Mouse (Mus musculus) heart, embryonic 16.5 days (tissue): ENCODE measurements at regions not wholly inside any gene's neighbourhood (a gene's known extent, or its start where the extent isn't known, plus 50 kb on each side); places are given as distances from the start of the nearest gene placed in this dataset.

Source experiments
- ATAC-seq: fragments of 200-750 bp; cut with Nextera tagmentation; replicated peaks from 2 replicates; pipeline ENCODE4 v1.8.0; 2017; ENCODE audit warnings: moderate number of reproducible peaks; ENCODE audit not compliant: insufficient read depth, low FRiP score; ENCODE audit errors: extremely low read depth
- H3K27ac ChIP-seq: fragments of 300-500 bp; sonication (generic); 2 replicates; pipeline ENCODE4 v1.5.1; 2014; ENCODE audit warnings: mild to moderate bottlenecking, low read length, control low read depth, moderate library complexity
- H3K27me3 ChIP-seq: fragments of 300-500 bp; sonication (generic); 2 replicates; pipeline ENCODE4 v1.6.1; 2014; ENCODE audit warnings: low read length, mixed read lengths; ENCODE audit not compliant: control insufficient read depth, insufficient read depth
- H3K36me3 ChIP-seq: fragments of 300-500 bp; sonication (generic); 2 replicates; pipeline ENCODE4 v1.6.1; 2014; ENCODE audit not compliant: control insufficient read depth, insufficient read depth
- H3K4me1 ChIP-seq: fragments of 300-500 bp; sonication (generic); 2 replicates; pipeline ENCODE4 v1.6.1; 2014; ENCODE audit warnings: low read length, mixed read lengths; ENCODE audit not compliant: control insufficient read depth, insufficient read depth
- H3K4me2 ChIP-seq: fragments of 300-500 bp; sonication (generic); 2 replicates; pipeline ENCODE4 v1.6.1; 2014; ENCODE audit warnings: low read depth, mild to moderate bottlenecking, control low read depth, low read length
- H3K4me3 ChIP-seq: fragments of 300-500 bp; sonication (generic); 2 replicates; pipeline ENCODE4 v1.5.1; 2014; ENCODE audit warnings: mild to moderate bottlenecking, control low read depth, low read length
- H3K9ac ChIP-seq: fragments of 300-500 bp; sonication (generic); 2 replicates; pipeline ENCODE4 v1.6.1; 2014; ENCODE audit warnings: low read length, control low read depth
- H3K9me3 ChIP-seq: fragments of 300-500 bp; sonication (generic); replicated peaks from 2 replicates; pipeline ENCODE4 v1.6.1; 2016; ENCODE audit warnings: low read length; ENCODE audit not compliant: control insufficient read depth
- WGBS: fragments of 180-500 bp; shearing (Covaris S2); extraction: QIAGEN DNeasy Blood & Tissue Kit; methylation state at CpG from one replicate; pipeline ENCODE4 v1.1.7; 2014; 5-methylcytosine and 5-hydroxymethylcytosine counted together

- no peak for ATAC-seq
- H3K36me3 ChIP-seq, result no peaks in the 10 kb centered on the region
- H3K27ac ChIP-seq, result no peak overlapping the region
- no peaks in the 10 kb centered on the region for H3K9me3 ChIP-seq
- no peak overlapping the region for H3K4me3 ChIP-seq
- 74% methylated on average over 3 of the region's 3 CpGs for WGBS
- H3K4me2 ChIP-seq, result no peak overlapping the region
- H3K4me1 ChIP-seq, result peaks cover 5% of the 10 kb centered on the region; the same call in 1 of the 2 replicates
- H3K27me3 ChIP-seq, result no peaks in the 10 kb centered on the region
- no peak overlapping the region for H3K9ac ChIP-seq
Measured at GRCm38 (mm10) chr13:112168468-112168867, 119.8 kb upstream of the Ankrd55 start.

- Histone ChIP-seq H3K27ac (no peak overlapping the region), H3K27me3 (no peaks in the 10 kb centered on the region), H3K36me3 (no peaks in the 10 kb centered on the region), H3K9ac (no peak overlapping the region), H3K4me1 (peaks cover 5% of the 10 kb centered on the region; the same call in 1 of the 2 replicates), H3K9me3 (no peaks in the 10 kb centered on the region), H3K4me2 (no peak overlapping the region), H3K4me3 (no peak overlapping the region)
- 88% methylated on average over 3 of the region's 3 CpGs for WGBS
- ATAC-seq, result no peak
Measured at GRCm38 (mm10) chr13:112170872-112171271, 117.4 kb upstream of the Ankrd55 start.

- no peak overlapping the region for H3K4me3 ChIP-seq
- H3K4me1 ChIP-seq, result peaks cover 5% of the 10 kb centered on the region; the same call in 1 of the 2 replicates
- no peak overlapping the region for H3K27ac ChIP-seq
- H3K36me3 ChIP-seq, result no peaks in the 10 kb centered on the region
- ATAC-seq, result peak; percentile 58; the same call in 1 of the 2 replicates
- H3K9ac ChIP-seq, result no peak overlapping the region
- H3K27me3 ChIP-seq, result no peaks in the 10 kb centered on the region
- no peaks in the 10 kb centered on the region for H3K9me3 ChIP-seq
- no peak overlapping the region for H3K4me2 ChIP-seq
- 56% methylated on average over 11 of the region's 11 CpGs for WGBS
Measured at GRCm38 (mm10) chr13:112171940-112172715, 116.1 kb upstream of the Ankrd55 start.

GRCm38 (mm10) chr13:112173973-112174372, 114.3 kb upstream of the Ankrd55 start:
- 77% methylated on average over 8 of the region's 8 CpGs for WGBS
- H3K27ac ChIP-seq, result no peak overlapping the region
- H3K9ac ChIP-seq, result no peak overlapping the region
- no peaks in the 10 kb centered on the region for H3K27me3 ChIP-seq
- H3K4me1 ChIP-seq, result peaks cover 5% of the 10 kb centered on the region; the same call in 1 of the 2 replicates
- H3K4me3 ChIP-seq, result no peak overlapping the region
- no peak overlapping the region for H3K4me2 ChIP-seq
- ATAC-seq, result no peak
- H3K36me3 ChIP-seq, result no peaks in the 10 kb centered on the region
- H3K9me3 ChIP-seq, result no peaks in the 10 kb centered on the region

- no peaks in the 10 kb centered on the region for H3K27me3 ChIP-seq
- ATAC-seq, result no peak
- H3K4me1 ChIP-seq, result no peaks in the 10 kb centered on the region
- H3K9ac ChIP-seq, result no peak overlapping the region
- H3K4me3 ChIP-seq, result no peak overlapping the region
- H3K36me3 ChIP-seq, result no peaks in the 10 kb centered on the region
- H3K9me3 ChIP-seq, result no peaks in the 10 kb centered on the region
- 90% methylated on average over 4 of the region's 4 CpGs for WGBS
- H3K27ac ChIP-seq, result no peak overlapping the region
- H3K4me2 ChIP-seq, result no peak overlapping the region
Measured at GRCm38 (mm10) chr13:112178031-112178430, 110.2 kb upstream of the Ankrd55 start.

- no peak for ATAC-seq
- no peaks in the 10 kb centered on the region for H3K9me3 ChIP-seq
- 91% methylated on average over 10 of the region's 10 CpGs for WGBS
- no peak overlapping the region for H3K27ac ChIP-seq
- H3K9ac ChIP-seq, result no peak overlapping the region
- H3K4me1 ChIP-seq, result peaks cover 24% of the 10 kb centered on the region
- no peak overlapping the region for H3K4me2 ChIP-seq
- no peak overlapping the region for H3K4me3 ChIP-seq
- no peaks in the 10 kb centered on the region for H3K36me3 ChIP-seq
- H3K27me3 ChIP-seq, result no peaks in the 10 kb centered on the region
Measured at GRCm38 (mm10) chr13:112183996-112184395, 104.3 kb upstream of the Ankrd55 start.

GRCm38 (mm10) chr13:112185116-112185515, 103.1 kb upstream of the Ankrd55 start:
- Histone ChIP-seq H3K27ac (no peak overlapping the region), H3K4me1 (peaks cover 35% of the 10 kb centered on the region), H3K9ac (no peak overlapping the region), H3K4me3 (no peak overlapping the region), H3K27me3 (no peaks in the 10 kb centered on the region), H3K36me3 (no peaks in the 10 kb centered on the region), H3K4me2 (no peak overlapping the region), H3K9me3 (no peaks in the 10 kb centered on the region)
- WGBS, result 58% methylated on average over 8 of the region's 12 CpGs
- no peak for ATAC-seq

- no peak overlapping the region for H3K9ac ChIP-seq
- H3K27me3 ChIP-seq, result no peaks in the 10 kb centered on the region
- no peak overlapping the region for H3K4me3 ChIP-seq
- H3K9me3 ChIP-seq, result no peaks in the 10 kb centered on the region
- 6% methylated on average over 3 of the region's 3 CpGs for WGBS
- H3K4me2 ChIP-seq, result no peak overlapping the region
- no peaks in the 10 kb centered on the region for H3K36me3 ChIP-seq
- peaks cover 35% of the 10 kb centered on the region for H3K4me1 ChIP-seq
- ATAC-seq, result 0 out of 2 replicates have a peak, but pooled peaks have one; percentile 28
- H3K27ac ChIP-seq, result peak overlapping the region; percentile 85; the same call in 1 of the 2 replicates
Measured at GRCm38 (mm10) chr13:112187226-112187625, 101.0 kb upstream of the Ankrd55 start.

GRCm38 (mm10) chr13:112188313-112188712, 99.9 kb upstream of the Ankrd55 start:
- no peaks in the 10 kb centered on the region for H3K9me3 ChIP-seq
- H3K9ac ChIP-seq, result no peak overlapping the region
- 16% methylated on average over 7 of the region's 7 CpGs for WGBS
- H3K27ac ChIP-seq, result peak overlapping the region; percentile 85
- H3K27me3 ChIP-seq, result no peaks in the 10 kb centered on the region
- H3K4me2 ChIP-seq, result no peak overlapping the region
- peak; percentile 45; the same call in 1 of the 2 replicates for ATAC-seq
- no peak overlapping the region for H3K4me3 ChIP-seq
- no peaks in the 10 kb centered on the region for H3K36me3 ChIP-seq
- peaks cover 41% of the 10 kb centered on the region for H3K4me1 ChIP-seq
